In the genomic region with DNA sequence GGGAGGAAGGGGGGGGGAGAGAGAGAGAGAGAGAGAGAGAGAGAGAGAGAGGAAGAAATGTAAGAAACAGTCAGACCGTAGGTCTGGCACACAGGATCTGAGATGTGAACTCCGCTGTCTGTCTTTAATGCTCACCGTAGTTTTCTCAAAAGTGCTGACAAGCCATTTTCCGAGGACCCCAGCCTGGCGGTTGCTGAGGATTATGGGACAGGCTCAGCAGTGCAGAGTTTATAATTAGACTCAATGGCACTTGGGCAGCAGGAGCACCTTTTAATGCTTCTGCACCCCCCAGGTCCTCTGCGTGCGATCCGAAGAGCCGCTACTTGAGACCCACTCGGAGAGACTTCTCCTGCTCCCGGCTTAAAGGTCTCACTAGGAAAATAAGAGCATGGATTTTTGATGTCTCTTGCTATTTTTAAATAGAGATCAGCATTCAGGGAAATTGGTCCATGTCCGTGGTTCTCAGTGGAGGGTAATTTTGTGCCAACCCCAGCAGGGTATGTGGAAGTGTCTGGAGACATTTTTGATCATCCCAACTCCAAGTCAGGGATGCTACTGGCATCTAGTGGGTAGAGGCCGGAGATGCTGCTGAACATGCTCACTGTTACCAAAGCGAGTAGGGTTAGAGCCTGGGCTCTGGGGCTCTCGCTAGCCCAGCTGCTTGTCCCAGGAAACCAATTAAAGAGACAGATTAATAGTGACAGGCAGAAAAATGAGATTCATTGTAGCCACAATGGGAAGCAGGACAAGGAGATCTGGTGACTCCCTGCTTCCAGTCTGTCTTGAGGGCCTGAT, we compare ENCODE assay signal across 12 mouse cellular contexts.
DNase-seq lines count a peak whose midpoint lies in the region; ATAC-seq lines count a peak whose summit lies in the region.
"Had no signal": no experiment of that assay in that cellular context is flagged by ENCODE, and none has a peak within 500 bp of the region (broad histone marks: within the 10 kb centered on the region; RNA-seq: fewer than 3 reads in every experiment).

No protein-coding gene starts in this region.

- peaks cover 21% of the 10 kb centered on the region for H3K4me1 ChIP-seq in forebrain, embryonic 13.5 days
- H3K4me1 ChIP-seq in forebrain, embryonic 16.5 days (replicated peaks; ENCODE audit: control insufficient read depth, insufficient read depth, low read length), result peaks cover 23% of the 10 kb centered on the region
- peaks cover 35% of the 10 kb centered on the region for H3K4me1 ChIP-seq in hindbrain, embryonic 10.5 days (replicated peaks)
- peaks cover 33% of the 10 kb centered on the region for H3K4me1 ChIP-seq in midbrain, embryonic 16.5 days (ENCODE audit: control insufficient read depth, insufficient read depth, low read length)
- H3K4me1 ChIP-seq: limb, embryonic 15.5 days had no signal

- H3K27ac ChIP-seq in forebrain, embryonic 13.5 days, result 0 out of 2 replicates have a peak overlapping the region, but pooled peaks have one; percentile 5
- no peak overlapping the region for H3K27ac ChIP-seq in forebrain, embryonic 16.5 days (ENCODE audit: low read length)
- 0 out of 2 replicates have a peak overlapping the region, but pooled peaks have one; percentile 40 for H3K27ac ChIP-seq in hindbrain, embryonic 10.5 days
- peak overlapping the region; percentile 28; the same call in 1 of the 2 replicates for H3K27ac ChIP-seq in midbrain, embryonic 16.5 days (ENCODE audit: low read length)
- H3K27ac ChIP-seq: limb, embryonic 15.5 days had no signal

- whole genome bisulfite sequencing in forebrain, embryonic 13.5 days, result 71% methylated on average over 15 of the region's 15 CpGs
- WGBS in forebrain, embryonic 16.5 days, result 59% methylated on average over 15 of the region's 15 CpGs
- 81% methylated on average over 15 of the region's 15 CpGs for WGBS in hindbrain, embryonic 10.5 days
- 39% methylated on average over 15 of the region's 15 CpGs for WGBS in midbrain, embryonic 16.5 days

- no peak overlapping the region for H3K4me3 ChIP-seq in forebrain, embryonic 13.5 days
- no peak overlapping the region for H3K4me3 ChIP-seq in forebrain, embryonic 16.5 days (replicated peaks; ENCODE audit: low read length)
- H3K4me3 ChIP-seq in hindbrain, embryonic 10.5 days, result no peak overlapping the region
- no peak overlapping the region for H3K4me3 ChIP-seq in midbrain, embryonic 16.5 days (ENCODE audit: low read depth, low read length)
- H3K4me3 ChIP-seq: erythroblast, embryonic 14.5 days; limb, embryonic 15.5 days had no signal

- no peaks in the 10 kb centered on the region for H3K36me3 ChIP-seq in forebrain, embryonic 13.5 days (ENCODE audit: poor library complexity, severe bottlenecking)
- H3K36me3 ChIP-seq in forebrain, embryonic 16.5 days (ENCODE audit: control insufficient read depth, insufficient read depth), result no peaks in the 10 kb centered on the region
- H3K36me3 ChIP-seq in hindbrain, embryonic 10.5 days, result no peaks in the 10 kb centered on the region
- H3K36me3 ChIP-seq in midbrain, embryonic 16.5 days (ENCODE audit: control insufficient read depth, insufficient read depth, low read length), result no peaks in the 10 kb centered on the region
- H3K36me3 ChIP-seq: limb, embryonic 15.5 days had no signal

- H3K9ac ChIP-seq in forebrain, embryonic 13.5 days, result no peak overlapping the region
- H3K9ac ChIP-seq in forebrain, embryonic 16.5 days (replicated peaks; ENCODE audit: low read depth, low read length), result no peak overlapping the region
- no peak overlapping the region for H3K9ac ChIP-seq in midbrain, embryonic 16.5 days (ENCODE audit: low read depth, low read length)
- H3K9ac ChIP-seq: limb, embryonic 15.5 days had no signal

- ATAC-seq in forebrain, embryonic 13.5 days, result no peak
- no peak for ATAC-seq in forebrain, embryonic 16.5 days
- peak; percentile 68; the same call in 1 of the 2 replicates for ATAC-seq in midbrain, embryonic 16.5 days

- peak; percentile 52 to 68 for DNase-seq in layer of hippocampus, postnatal 10 days (ENCODE audit: low spot score in 2 of 2)
- no peak for DNase-seq in layer of hippocampus, adult 9-10 months (ENCODE audit: low spot score)
- DNase-seq in hindbrain, embryonic 10.5 days (ENCODE audit: low spot score), result peak; percentile 10
- DNase-seq in lung, postnatal 14 days, result no peak
- no peak for DNase-seq in right cerebral cortex, postnatal 36 days (ENCODE audit: low spot score in 2 of 2)
- DNase-seq: kidney, postnatal 10 days; thymus, postnatal 25 days had no signal

- no peak overlapping the region; the same call in 1 of the 2 replicates for H3K4me2 ChIP-seq in forebrain, embryonic 13.5 days
- H3K4me2 ChIP-seq in forebrain, embryonic 16.5 days (ENCODE audit: low read length), result no peak overlapping the region
- H3K4me2 ChIP-seq in midbrain, embryonic 16.5 days (ENCODE audit: low read length), result 0 out of 2 replicates have a peak overlapping the region, but pooled peaks have one; percentile 33
- H3K4me2 ChIP-seq: limb, embryonic 15.5 days had no signal

- no peaks in the 10 kb centered on the region for H3K9me3 ChIP-seq in forebrain, embryonic 13.5 days (replicated peaks)
- H3K9me3 ChIP-seq in forebrain, embryonic 16.5 days (ENCODE audit: control insufficient read depth, low read length), result no peaks in the 10 kb centered on the region
- no peaks in the 10 kb centered on the region for H3K9me3 ChIP-seq in hindbrain, embryonic 10.5 days
- H3K9me3 ChIP-seq in midbrain, embryonic 16.5 days (replicated peaks; ENCODE audit: control insufficient read depth, low read length, poor library complexity, severe bottlenecking), result no peaks in the 10 kb centered on the region
- H3K9me3 ChIP-seq: limb, embryonic 15.5 days had no signal

- no peaks in the 10 kb centered on the region for H3K27me3 ChIP-seq in forebrain, embryonic 13.5 days
- no peaks in the 10 kb centered on the region for H3K27me3 ChIP-seq in forebrain, embryonic 16.5 days (replicated peaks; ENCODE audit: control insufficient read depth, insufficient read depth, low read length)
- no peaks in the 10 kb centered on the region for H3K27me3 ChIP-seq in hindbrain, embryonic 10.5 days (ENCODE audit: insufficient read depth, poor library complexity, severe bottlenecking)
- H3K27me3 ChIP-seq in midbrain, embryonic 16.5 days (ENCODE audit: control insufficient read depth, insufficient read depth, low read depth, low read length), result no peaks in the 10 kb centered on the region

Comparison
In these comparisons a context has a peak if more than half of its experiments do, and no peak if none do; other contexts are left out.
1. DNase-seq: peak in layer of hippocampus, postnatal 10 days (2 of 2) and hindbrain, embryonic 10.5 days (single experiment); none in layer of hippocampus, adult 9-10 months (single experiment), lung, postnatal 14 days (single experiment) and right cerebral cortex, postnatal 36 days (0 of 2).